Mouse (Mus musculus) testis, adult 2 months (tissue): ENCODE results near the gene Tsg101. TPM values are rescaled to one million over a fixed set of nuclear protein-coding genes. Genes with fewer than 3 reads are reported as not detected.

ENCODE experiments used
- H3K27ac ChIP-seq: fragments of 200-500 bp; 2 replicates; pipeline ENCODE4 v1.5.1; 2012; ENCODE audit warnings: low read depth, low read length; ENCODE audit not compliant: control insufficient read depth, insufficient read depth
- H3K27me3 ChIP-seq: fragments of 200-500 bp; 2 replicates; pipeline ENCODE4 v1.6.1; 2012; ENCODE audit warnings: mild to moderate bottlenecking, low read length, moderate library complexity; ENCODE audit not compliant: control insufficient read depth, insufficient read depth
- H3K36me3 ChIP-seq: fragments of 200-500 bp; 2 replicates; pipeline ENCODE4 v1.6.1; 2012; ENCODE audit warnings: mild to moderate bottlenecking, low read length; ENCODE audit not compliant: control insufficient read depth, insufficient read depth
- H3K4me1 ChIP-seq: fragments of 200-500 bp; 2 replicates; pipeline ENCODE4 v1.6.1; 2012; ENCODE audit warnings: low read length; ENCODE audit not compliant: control insufficient read depth, insufficient read depth
- H3K4me3 ChIP-seq: fragments of 200-500 bp; 2 replicates; pipeline ENCODE4 v1.5.1; 2012; ENCODE audit warnings: low read depth, mild to moderate bottlenecking, low read length, moderate library complexity, mixed read lengths; ENCODE audit not compliant: control insufficient read depth
- CTCF ChIP-seq: fragments of 200-500 bp; IDR thresholded peaks from 2 replicates; pipeline ENCODE4 v1.5.1; 2012; ENCODE audit warnings: low read depth, mild to moderate bottlenecking, inconsistent platforms, low read length, moderate library complexity; ENCODE audit not compliant: control insufficient read depth, insufficient read depth, insufficient replicate concordance
- POLR2A ChIP-seq: fragments of 200-500 bp; IDR thresholded peaks from 2 replicates; pipeline ENCODE4 v1.6.1; 2012; ENCODE audit warnings: low read depth, mild to moderate bottlenecking, inconsistent platforms, low read length, moderate library complexity; ENCODE audit not compliant: control insufficient read depth
- polyA plus RNA-seq: library from polyadenylated mRNA; depleted of rRNA; stranded (reverse); fragments of >200 nt; gene quantifications from 2 replicates; pipeline ENCODE4 v1.2.3, GENCODE M21; 2012; rRNA removed

Gene Tsg101
- polyA plus RNA-seq, 1 experiment = 45.7 TPM

- Histone ChIP-seq H3K4me3 (no peak overlapping the region), H3K27ac (no peak overlapping the region), H3K4me1 (peaks cover 34% of the 10 kb centered on the region), H3K27me3 (no peaks in the 10 kb centered on the region), H3K36me3 (no peaks in the 10 kb centered on the region)
- TF ChIP-seq POLR2A (no peak), CTCF (no peak)
Observed at GRCm38 (mm10) chr7:46842278-46842677, 77.5 kb downstream of the Tsg101 start.

DNA sequence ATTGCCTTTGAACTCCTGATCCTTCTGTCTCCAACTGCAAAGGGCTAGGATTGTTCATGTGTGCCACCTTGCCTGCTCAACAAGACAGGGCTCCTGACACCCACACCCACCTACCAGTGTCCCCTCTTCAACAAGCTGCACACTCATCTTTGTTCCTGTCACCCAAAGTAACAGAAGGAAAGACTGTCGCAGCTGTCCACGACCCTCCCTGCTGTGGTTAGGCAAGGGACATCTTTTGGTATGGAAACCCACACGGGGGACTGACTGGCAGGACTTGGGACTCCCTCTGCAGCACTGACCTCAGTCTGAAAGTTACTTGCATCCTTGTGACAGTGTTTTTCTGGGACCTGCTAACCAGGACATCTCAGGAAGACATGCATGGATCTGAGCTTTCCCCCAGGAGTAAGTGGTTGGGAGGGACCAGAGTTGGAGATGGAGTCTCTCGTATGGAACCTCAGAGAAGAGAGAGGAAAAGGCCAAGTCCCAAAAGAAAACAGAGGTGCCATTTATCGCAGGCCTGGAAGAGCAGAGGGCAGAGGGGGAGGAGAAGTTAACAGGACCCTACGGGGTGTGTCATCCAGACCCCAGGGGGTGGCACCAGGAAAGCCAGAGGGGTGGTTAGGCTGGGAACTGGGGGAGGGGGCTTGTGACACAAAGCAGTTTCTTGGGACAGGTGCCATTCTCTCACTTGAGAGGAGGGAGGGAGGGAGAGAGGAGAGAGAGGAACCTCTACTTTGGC is 78.8 kb downstream of the Tsg101 start, which contains the start of gene Ldha:
Gene Ldha (plus strand): TSS at position 689 of the 739 bp plus-strand sequence.
- H3K4me1 ChIP-seq = peaks cover 21% of the 10 kb centered on the region

GRCm38 (mm10) chr7:46840326-46840725 is 79.4 kb downstream of the Tsg101 start:
- H3K36me3 ChIP-seq = no peaks in the 10 kb centered on the region
- H3K4me3 ChIP-seq = no peak overlapping the region
- peaks cover 15% of the 10 kb centered on the region for H3K4me1 ChIP-seq
- TF ChIP-seq POLR2A = no peak
- TF ChIP-seq CTCF = no peak
- no peak overlapping the region for H3K27ac ChIP-seq
- H3K27me3 ChIP-seq = no peaks in the 10 kb centered on the region

More for the DNA sequence above, 78.8 kb downstream of the Tsg101 start, which contains the start of gene Ldha:
- no peaks in the 10 kb centered on the region for H3K36me3 ChIP-seq
- H3K4me3 ChIP-seq = no peak within 1 kb of the TSS
- no peaks in the 10 kb centered on the region for H3K27me3 ChIP-seq
- no peak within 1 kb of the TSS for H3K27ac ChIP-seq
- TF ChIP-seq POLR2A (no peak), CTCF (no peak)

GRCm38 (mm10) chr7:46839861-46840260 is 79.9 kb downstream of the Tsg101 start:
- H3K4me1 ChIP-seq = peaks cover 10% of the 10 kb centered on the region
- no peak overlapping the region for H3K4me3 ChIP-seq
- no peaks in the 10 kb centered on the region for H3K27me3 ChIP-seq
- TF ChIP-seq POLR2A (no peak), CTCF (no peak)
- H3K36me3 ChIP-seq = no peaks in the 10 kb centered on the region
- H3K27ac ChIP-seq = no peak overlapping the region

- Histone ChIP-seq H3K27me3 (no peaks in the 10 kb centered on the region), H3K36me3 (no peaks in the 10 kb centered on the region), H3K4me3 (no peak overlapping the region), H3K27ac (no peak overlapping the region), H3K4me1 (peaks cover 10% of the 10 kb centered on the region)
- no peak for TF ChIP-seq CTCF
- no peak for TF ChIP-seq POLR2A
Observed at GRCm38 (mm10) chr7:46839446-46839845, 80.3 kb downstream of the Tsg101 start.

Other genes with a start within 250 kb of the Tsg101 start
- 0.22 TPM in 1 of 2 replicates, not detected in the other for gene Tph1, start 247.4 kb downstream of the Tsg101 start, polyA plus RNA-seq
- gene Saal1, start 209.3 kb downstream of the Tsg101 start, polyA plus RNA-seq = 8.7 and 9.5 TPM in 2 replicates
- gene Saa3, start 204.3 kb downstream of the Tsg101 start, polyA plus RNA-seq = not detected in 2 replicates
- 0.06 and 0.09 TPM in 2 replicates for gene Saa4, start 187.4 kb downstream of the Tsg101 start, polyA plus RNA-seq
- 1.2 and 1.8 TPM in 2 replicates for gene Saa1, start 177.0 kb downstream of the Tsg101 start, polyA plus RNA-seq
- not detected in 2 replicates for gene Saa2, start 168.2 kb downstream of the Tsg101 start, polyA plus RNA-seq
- gene Hps5, start 123.9 kb downstream of the Tsg101 start, polyA plus RNA-seq = 13.1 and 16.5 TPM in 2 replicates
- 32.3 and 32.7 TPM in 2 replicates for gene Gtf2h1, start 123.9 kb downstream of the Tsg101 start, polyA plus RNA-seq
- gene Ldha, start 78.5 kb downstream of the Tsg101 start, polyA plus RNA-seq = 979 and 1,018 TPM in 2 replicates
- 2,921 and 3,733 TPM in 2 replicates for gene Ldhc, start 58.8 kb downstream of the Tsg101 start, polyA plus RNA-seq
- gene Uevld, start 38.6 kb upstream of the Tsg101 start, polyA plus RNA-seq = 2.4 and 2.9 TPM in 2 replicates
- gene Gm9999, start 63.6 kb upstream of the Tsg101 start, polyA plus RNA-seq = 1,349 and 1,518 TPM in 2 replicates
- 3.3 and 3.4 TPM in 2 replicates for gene Spty2d1, start 88.4 kb upstream of the Tsg101 start, polyA plus RNA-seq
- 37.3 and 42.8 TPM in 2 replicates for gene Tmem86a, start 130.6 kb upstream of the Tsg101 start, polyA plus RNA-seq
- 0.06 and 0.23 TPM in 2 replicates for gene Ptpn5, start 213.7 kb upstream of the Tsg101 start, polyA plus RNA-seq